Mouse (Mus musculus): ENCODE data around the gene Mmp9.

The Mmp9 gene

GRCm38 (mm10) chr2:164940140-164940830 is at the start of gene Mmp9:
Mmp9 (plus strand) TSS chr2:164940780.
- in situ Hi-C loops (cut with MboI): no loop called here

- in situ Hi-C loops (cut with MboI): no loop called here
Observed at GRCm38 (mm10) chr2:164891056-164891834, 49.3 kb upstream of the Mmp9 start.

DNA sequence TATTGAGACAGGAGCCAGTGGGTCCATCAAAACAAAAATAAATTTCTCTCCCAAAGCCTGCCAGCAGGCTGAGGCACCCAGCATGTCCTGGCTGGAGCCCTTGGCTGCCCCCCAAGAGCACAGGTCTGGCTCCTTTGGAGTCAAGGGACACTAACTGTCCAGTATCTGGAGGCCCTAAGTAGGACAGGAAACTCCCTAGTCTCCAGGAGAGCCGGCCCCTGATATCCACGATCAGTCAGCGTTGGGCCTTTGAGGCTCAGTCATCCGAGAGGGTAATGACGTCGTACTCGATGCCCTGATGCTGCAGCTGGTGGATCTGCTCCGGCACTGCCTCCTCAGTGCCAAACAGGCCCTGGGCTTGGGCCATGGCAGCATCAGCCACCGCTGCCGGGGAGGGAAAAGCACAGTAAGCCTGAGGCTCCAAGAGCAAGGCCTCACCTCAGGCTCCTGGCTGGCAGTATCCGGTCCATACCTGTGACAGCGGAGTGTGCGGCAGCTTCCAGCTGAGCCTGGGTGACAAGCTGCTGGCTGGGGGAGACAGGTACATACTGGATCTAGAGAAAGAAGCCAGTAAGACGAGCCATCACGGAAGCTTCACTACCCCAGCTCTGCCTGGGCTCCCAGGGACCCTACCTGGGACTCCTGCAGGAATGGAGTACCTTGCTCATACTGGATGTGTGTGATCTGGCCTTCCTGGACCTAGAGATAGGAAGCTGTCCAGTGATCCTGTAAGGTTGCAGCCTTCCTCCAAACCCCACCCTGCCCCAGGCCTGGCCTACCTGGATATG is 48.5 kb upstream of the Mmp9 start:
- in situ Hi-C loops (cut with MboI): no loop called here

GRCm38 (mm10) chr2:164892696-164893216 is 47.8 kb upstream of the Mmp9 start:
- in situ Hi-C loops (cut with MboI): no loop called here

DNA sequence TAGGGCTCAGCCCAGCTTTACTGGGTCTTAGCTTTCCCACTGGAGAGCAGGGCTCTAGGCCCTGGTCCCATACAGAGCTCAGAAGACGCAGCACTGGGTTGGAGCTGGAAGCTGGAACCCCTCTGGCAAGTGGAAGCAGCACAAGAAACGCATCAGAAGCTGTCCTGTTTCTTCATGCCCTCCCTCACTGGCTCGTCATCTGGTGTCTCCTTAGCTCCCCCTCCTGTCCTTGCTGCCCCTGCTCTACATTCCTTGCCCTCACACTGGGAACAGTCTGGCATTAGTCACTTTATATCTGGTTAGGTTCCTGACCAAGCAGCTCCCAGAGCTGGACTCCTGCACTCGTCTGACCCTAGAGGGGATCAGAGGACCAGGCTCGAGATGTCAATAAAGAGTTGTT is 46.5 kb upstream of the Mmp9 start:
- in situ Hi-C loops (cut with MboI): no loop called here

DNA sequence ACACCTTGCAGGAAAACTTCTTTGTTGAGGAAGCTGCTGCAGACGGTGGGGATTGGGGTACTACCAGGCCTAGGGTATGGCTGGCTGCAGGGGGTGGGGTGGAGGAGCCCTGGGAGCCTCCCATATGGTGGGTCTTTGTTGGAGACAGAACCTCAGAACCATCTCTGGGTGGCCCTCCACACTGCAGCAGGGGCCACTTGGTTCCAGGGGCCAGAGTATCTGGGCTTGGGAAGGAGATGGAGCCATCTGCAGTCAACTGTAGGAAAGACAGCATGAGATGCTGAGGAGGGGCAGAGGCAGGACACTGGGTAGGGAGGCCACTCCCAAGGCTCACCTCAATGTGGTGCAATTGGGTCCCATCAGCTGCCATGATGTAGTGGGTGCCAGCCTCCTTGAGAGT is 45.9 kb upstream of the Mmp9 start:
- in situ Hi-C loops (cut with MboI): no loop called here

- in situ Hi-C loops (cut with MboI): no loop called here
Observed at GRCm38 (mm10) chr2:164895885-164896284, 44.7 kb upstream of the Mmp9 start.

- in situ Hi-C loops (cut with MboI): no loop called here
Observed at GRCm38 (mm10) chr2:164898008-164898407, 42.6 kb upstream of the Mmp9 start.

DNA sequence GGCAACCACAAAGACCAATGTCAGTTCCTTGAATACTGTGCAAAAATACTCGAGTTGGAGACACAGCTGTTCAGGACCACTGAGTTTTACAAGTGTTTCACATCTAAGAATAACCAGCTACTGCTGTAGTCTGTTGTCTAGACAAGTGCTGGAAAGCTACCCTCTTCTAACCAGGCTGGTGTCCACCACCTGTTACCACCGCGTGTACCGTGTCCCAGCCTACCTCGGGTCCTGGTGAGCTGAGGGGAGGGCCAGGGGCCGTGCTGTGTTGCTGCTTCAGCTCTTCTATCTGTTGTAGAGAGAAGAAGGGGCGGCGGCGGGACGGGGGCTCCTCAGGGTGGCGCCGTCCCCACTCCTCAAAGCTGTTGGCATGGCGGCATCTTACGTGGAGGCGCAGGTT is 41.5 kb upstream of the Mmp9 start:
- in situ Hi-C loops (cut with MboI): no loop called here

DNA sequence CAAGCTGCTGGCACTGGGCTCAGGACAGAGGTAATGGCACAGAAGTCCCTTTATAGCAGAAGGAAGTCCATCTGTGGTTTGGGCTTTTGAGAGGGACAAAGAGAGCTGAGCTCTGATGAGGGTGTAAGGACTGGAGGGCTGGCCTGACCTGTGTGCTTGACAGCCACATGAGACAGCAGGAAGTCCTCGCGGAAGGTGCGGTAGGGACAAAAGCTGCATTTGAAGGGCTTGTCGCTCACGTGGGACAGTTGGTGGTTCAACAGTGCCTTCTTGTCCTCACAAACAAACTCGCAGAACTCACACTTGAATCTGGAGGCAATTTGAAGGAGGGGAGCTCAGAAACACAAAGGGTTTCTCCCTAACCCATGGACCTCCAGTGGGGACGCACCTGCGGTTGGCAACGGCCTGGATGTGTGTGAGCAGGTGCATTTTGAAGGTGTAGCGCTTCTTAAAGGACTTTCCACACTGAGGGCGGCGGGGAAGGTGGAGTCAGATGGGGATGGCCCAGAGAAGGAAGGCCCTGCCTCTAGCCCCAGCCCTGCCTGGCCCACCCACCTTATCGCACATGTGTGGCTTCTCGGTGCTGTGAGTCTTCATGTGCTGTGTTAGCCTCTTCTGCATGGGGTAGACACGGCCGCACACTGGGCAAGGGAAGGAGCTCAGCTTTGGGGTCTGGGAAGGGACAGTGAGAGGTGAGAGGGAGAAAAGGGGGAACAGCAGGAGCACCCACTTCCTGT is 40.7 kb upstream of the Mmp9 start:
- in situ Hi-C loops (cut with MboI): no loop called here

GRCm38 (mm10) chr2:164901380-164901779 is 39.2 kb upstream of the Mmp9 start:
- in situ Hi-C loops (cut with MboI): no loop called here

DNA sequence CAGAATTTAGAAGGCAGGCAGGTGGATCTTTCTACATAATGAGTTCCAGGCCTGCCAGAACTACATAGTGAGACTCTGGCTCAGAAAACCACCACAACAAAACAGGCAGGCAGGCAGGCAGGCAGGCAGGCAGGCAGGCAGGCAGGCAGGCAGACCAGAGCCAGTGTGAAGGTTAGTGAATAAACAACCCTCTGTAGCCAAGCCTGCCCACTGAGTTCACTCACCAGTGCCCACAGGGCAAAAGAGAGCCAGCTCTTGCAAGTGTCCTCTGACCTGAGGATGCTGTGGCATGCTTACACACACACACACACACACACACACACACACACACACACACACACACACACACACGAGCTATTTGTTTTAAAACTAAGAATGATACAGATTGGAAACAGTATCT is 37.1 kb upstream of the Mmp9 start:
- in situ Hi-C loops (cut with MboI): no loop called here

- in situ Hi-C loops (cut with MboI): no loop called here
Observed at GRCm38 (mm10) chr2:164906071-164906470, 34.5 kb upstream of the Mmp9 start.

DNA sequence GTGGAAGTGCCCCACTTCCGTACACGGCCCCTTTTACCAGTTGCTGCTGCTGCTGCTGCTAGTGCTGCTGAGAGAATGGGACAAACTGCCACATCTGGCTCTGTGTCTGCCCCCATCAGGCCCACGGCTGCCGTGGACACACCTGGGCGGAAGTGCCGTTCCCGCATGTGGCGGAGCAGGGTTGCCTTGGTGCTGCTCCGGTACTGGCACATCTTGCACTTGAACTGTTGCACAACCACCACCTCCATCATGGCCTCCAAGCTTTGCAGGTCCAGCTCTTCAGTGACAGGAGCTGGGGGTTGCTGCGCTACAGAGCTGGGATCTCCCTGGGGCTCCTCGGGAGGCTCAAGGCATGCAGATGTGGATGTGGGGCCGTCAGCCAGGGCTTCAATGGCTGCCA is 33.1 kb upstream of the Mmp9 start:
- in situ Hi-C loops (cut with MboI): no loop called here

DNA sequence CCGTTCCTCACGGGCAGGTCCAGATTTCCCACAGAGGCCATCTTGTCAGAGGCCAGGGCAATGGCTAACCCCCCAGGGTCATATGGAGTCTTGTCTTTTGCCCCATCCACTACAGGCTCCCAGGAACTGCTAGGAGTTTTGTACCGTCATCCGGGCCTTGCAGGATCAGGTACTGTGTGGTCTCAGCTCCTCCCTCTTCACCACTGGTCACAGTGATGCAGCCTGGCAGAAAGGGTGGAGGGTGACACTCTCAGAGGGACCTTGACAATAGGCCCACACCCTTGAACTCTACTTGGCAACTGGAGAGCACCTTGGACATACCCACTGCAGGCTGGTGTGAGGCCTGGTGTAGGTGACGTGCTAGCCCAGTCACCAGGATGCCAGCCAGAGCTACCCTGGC is 32.6 kb upstream of the Mmp9 start:
- in situ Hi-C loops (cut with MboI): no loop called here

GRCm38 (mm10) chr2:164909100-164909499 is 31.5 kb upstream of the Mmp9 start:
- in situ Hi-C loops (cut with MboI): no loop called here

DNA sequence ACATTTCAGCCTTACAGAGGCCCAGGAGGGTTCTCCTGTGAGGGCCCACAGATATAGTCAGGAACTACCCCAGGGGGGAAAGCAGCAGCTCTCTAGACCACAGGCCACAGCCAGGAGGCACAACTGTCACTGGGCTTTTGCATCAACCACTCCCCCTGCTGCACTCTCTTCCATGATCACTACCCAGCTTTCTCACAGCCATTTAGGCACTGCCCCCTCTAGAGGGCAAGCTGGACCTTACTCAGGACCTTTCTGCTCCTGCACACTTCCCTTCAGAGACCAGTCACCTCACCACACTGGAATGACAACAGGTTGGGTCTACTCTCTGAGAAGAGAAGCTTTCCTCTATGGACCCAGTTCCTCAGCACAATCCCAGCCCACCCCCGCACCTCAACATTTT is 31.0 kb upstream of the Mmp9 start:
- in situ Hi-C loops (cut with MboI): no loop called here

- in situ Hi-C loops (cut with MboI): no loop called here
Observed at GRCm38 (mm10) chr2:164910360-164911061, 30.1 kb upstream of the Mmp9 start.

DNA sequence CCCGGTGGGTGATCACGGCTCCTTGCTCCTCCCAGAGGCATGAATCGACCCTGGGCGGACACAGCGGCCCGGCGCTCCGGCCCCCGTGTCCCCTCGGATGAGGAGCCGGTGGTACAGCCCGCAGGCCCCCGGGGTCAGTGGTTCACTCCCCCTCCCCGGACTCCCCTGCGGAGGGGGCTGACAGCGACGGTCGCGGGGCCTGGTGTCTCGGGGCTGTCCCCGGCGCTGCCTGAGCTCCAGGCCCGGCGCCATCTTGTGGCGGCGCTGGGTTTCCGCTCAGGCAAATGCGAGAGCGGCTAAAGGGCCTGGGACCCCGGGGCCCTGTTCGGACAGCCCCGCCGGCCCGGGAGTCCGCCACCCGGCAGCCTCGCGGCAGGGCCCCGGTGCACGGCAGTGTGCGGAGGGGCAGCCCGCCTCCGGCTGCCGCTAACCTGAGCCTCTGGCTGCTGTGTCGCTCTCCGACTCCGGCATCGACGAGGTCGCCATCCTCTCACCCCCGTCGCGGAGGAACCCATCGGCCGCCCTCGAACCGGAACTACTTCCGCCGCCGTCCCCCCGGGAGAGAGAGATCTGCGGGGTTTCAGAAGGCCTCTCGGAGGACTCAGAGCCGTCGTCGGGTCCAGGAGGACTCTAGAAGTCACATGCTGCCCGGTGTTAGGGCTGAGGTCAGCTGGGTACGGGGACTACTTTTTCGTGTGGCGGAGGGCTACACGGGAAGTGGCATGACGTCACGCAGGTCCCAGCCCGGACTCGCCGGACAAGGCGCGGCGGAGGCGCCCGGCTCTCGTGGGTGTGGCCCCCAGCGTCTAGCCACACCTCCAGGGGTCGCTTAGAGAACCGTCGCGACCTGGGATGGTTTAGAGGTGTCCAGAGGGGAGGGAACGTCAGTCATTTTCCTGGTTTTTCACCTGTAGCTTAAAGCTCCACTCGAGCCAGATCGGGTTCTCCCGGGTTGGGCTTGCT is 29.2 kb upstream of the Mmp9 start, which contains the start of gene Zfp335:
Gene Zfp335, minus strand, starts transcription at position 672 of the 963 bp plus-strand sequence.
- in situ Hi-C loops (cut with MboI): no loop called here

DNA sequence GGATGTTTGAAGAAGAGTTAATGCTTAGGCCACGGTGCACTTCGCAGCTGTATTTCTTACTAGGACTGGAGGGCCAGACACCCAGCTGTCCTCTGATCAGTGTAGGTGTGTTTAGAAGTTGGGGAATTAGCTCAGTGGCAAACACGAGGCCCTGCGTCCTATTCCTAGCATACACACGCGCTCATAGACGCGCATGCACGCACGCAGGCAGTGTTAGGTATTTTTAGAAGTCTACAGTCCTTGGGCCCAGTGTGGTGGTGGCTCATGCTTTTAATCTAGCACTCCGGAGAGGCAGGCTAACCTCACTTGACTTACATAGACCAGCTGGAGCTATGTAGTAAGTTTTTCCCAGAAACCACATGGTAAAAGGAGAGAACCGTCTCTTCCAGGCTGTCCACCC is 28.4 kb upstream of the Mmp9 start:
- in situ Hi-C loops (cut with MboI): no loop called here

Measured in mature B cell (primary cell).